Mouse (Mus musculus) heart, adult 10 weeks (tissue): ENCODE data around the gene Olfr1110. TPM values are rescaled to one million over a fixed set of nuclear protein-coding genes. Genes with fewer than 3 reads are reported as not detected.

Source experiments
- polyA plus RNA-seq: library from polyadenylated mRNA; stranded (reverse); fragments of 350-450 nt; fragmentation: Illumina TruSeq; extraction: RNeasy Lipid Tissue Mini Kit (QIAGEN cat#74804); gene quantifications from one replicate; pipeline ENCODE4 v1.2.3, GENCODE M21; 2014; ENCODE audit warnings: low read depth, low replicate concordance

Gene Olfr1110
- polyA plus RNA-seq, result not detected

DNA sequence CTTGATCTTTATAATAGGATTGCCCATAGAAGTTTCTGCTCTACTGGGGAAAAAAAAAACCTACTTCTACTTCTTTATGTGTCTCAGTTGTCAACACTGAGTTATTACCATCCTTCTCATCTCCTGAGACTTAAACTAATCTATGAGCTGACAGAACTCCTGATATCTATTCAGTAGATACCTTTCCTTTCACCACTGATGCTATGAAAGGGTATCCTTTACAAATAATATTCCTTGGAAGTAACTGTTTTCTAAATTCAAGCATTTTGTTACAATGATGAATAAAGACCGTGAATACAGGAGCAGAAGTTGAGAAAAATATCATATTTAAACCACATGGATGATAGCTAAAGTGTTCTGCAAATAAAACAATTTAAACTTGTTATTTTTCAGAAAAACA lies at the start of gene Olfr1110:
TSS of gene Olfr1110 (minus strand) at position 101 of the 400 bp plus-strand sequence.

DNA sequence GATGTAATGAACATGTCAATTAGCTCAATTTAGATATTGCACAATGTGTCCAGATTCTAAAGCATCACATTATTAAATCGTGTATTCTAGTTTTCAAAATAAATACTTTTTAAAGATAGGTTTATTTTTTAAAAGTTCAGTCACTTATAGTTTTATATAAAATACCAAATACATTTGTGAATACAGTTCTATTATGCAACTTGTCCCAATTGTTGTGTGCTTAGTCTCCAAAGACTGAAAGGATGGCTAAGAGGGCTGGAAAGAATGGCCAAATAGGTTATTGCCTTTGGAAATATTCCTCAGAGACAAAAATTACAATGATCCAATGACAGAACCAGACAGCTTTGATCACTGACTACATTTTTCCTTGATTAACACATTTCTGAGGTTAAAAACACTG lies 47.4 kb upstream of the Olfr1110 start, which contains the start of gene Olfr1112:
TSS of gene Olfr1112 (plus strand) at position 301 of the 400 bp plus-strand sequence.

DNA sequence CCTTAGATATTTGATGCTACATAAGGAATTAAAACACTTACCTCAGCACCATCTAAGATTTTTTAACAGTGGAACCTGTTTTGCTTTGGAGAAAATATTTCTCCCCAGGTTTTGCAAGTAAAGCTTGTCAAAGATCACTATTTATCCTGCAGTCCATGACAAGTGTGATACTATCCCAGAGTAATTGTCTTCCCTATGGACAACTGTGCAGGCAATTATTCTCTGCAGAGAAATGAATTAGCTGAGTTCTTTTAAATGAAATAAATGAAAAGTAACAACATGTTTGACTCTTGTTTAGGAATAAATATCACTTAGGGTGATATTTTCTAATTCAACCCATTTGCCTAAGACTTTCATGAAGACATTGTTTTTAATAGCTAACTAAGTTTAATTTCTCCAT lies 12.4 kb upstream of the Olfr1110 start, which contains the start of gene Olfr1111:
TSS of gene Olfr1111 (minus strand) at position 101 of the 400 bp plus-strand sequence.

DNA sequence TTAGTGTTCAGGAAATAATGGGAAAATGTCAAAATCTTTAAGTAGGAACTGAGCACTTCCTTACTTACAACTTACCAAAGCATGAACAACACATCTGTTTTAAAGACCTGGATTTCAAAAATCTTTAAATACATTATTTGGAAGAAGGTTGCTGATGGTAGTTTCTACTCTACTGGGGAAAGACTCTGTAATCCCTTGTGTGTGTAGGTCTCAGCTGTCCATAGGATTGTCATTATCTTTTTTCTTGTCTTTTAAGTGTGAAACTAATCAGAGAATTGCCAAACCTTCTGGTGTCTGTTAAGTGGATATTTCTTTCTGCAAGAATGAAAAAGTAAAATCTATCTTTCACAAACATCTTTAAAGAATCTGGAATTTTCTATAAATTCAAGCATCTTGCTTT lies 25.6 kb downstream of the Olfr1110 start, which contains the start of gene Olfr259:
TSS of gene Olfr259 (minus strand) at position 101 of the 400 bp plus-strand sequence.

DNA sequence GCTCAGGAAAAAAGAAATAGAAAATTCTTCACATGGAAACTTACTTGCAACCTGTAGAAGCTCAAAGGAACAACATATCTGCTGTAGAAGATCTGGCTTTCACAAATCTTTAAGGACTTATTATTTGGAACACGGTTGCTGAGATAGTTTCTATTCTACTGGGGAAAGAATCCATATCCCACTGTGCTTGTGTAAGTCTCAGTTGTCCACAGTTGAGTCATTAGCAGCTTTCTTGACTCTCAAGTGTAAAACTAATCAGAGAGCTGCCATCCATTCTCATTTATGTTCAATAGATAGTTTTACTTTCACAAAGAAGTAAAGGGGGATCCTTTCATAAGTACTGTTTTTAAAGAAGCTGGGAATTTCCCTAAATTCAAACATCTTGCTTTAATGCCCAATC lies 44.2 kb downstream of the Olfr1110 start, which contains the start of gene Olfr1109:
TSS of gene Olfr1109 (minus strand) at position 101 of the 400 bp plus-strand sequence.

Other genes with a start within 250 kb of the Olfr1110 start
- not detected for gene Olfr1097, start 248.1 kb downstream of the Olfr1110 start, polyA plus RNA-seq
- gene Olfr1098, start 215.8 kb downstream of the Olfr1110 start, polyA plus RNA-seq, result not detected
- not detected for gene Olfr1099, start 179.6 kb downstream of the Olfr1110 start, polyA plus RNA-seq
- not detected for gene Olfr1100, start 160.3 kb downstream of the Olfr1110 start, polyA plus RNA-seq
- gene Olfr1101, start 149.1 kb downstream of the Olfr1110 start, polyA plus RNA-seq, result not detected
- not detected for gene Olfr1102, start 141.9 kb downstream of the Olfr1110 start, polyA plus RNA-seq
- gene Olfr1104, start 113.2 kb downstream of the Olfr1110 start, polyA plus RNA-seq, result not detected
- gene Olfr1105, start 103.8 kb downstream of the Olfr1110 start, polyA plus RNA-seq, result not detected
- gene Olfr1106, start 88.0 kb downstream of the Olfr1110 start, polyA plus RNA-seq, result not detected
- gene Olfr1107, start 64.5 kb downstream of the Olfr1110 start, polyA plus RNA-seq, result not detected
- not detected for gene Olfr1109, start 44.3 kb downstream of the Olfr1110 start, polyA plus RNA-seq
- not detected for gene Olfr259, start 25.7 kb downstream of the Olfr1110 start, polyA plus RNA-seq
- not detected for gene Olfr1111, start 12.3 kb upstream of the Olfr1110 start, polyA plus RNA-seq
- not detected for gene Olfr1112, start 47.5 kb upstream of the Olfr1110 start, polyA plus RNA-seq
- not detected for gene Olfr1113, start 68.7 kb upstream of the Olfr1110 start, polyA plus RNA-seq
- not detected for gene Olfr1115, start 107.7 kb upstream of the Olfr1110 start, polyA plus RNA-seq
- not detected for gene Olfr1116, start 127.2 kb upstream of the Olfr1110 start, polyA plus RNA-seq
- not detected for gene Olfr1118, start 167.3 kb upstream of the Olfr1110 start, polyA plus RNA-seq
- not detected for gene Olfr1120, start 214.5 kb upstream of the Olfr1110 start, polyA plus RNA-seq
- not detected for gene Olfr1121, start 229.6 kb upstream of the Olfr1110 start, polyA plus RNA-seq
- gene Olfr1122, start 245.5 kb upstream of the Olfr1110 start, polyA plus RNA-seq, result not detected